Mouse (Mus musculus): ENCODE data around the gene Eif3l. TPM values are rescaled to one million over a fixed set of nuclear protein-coding genes. Genes with fewer than 3 reads are reported as not detected.
A peak's percentile ranks its signal among the peaks of the same experiment; 100 is the strongest.

Eif3l gene
- polyA plus RNA-seq, 1 experiment from 2014 or later = 238 TPM

DNA sequence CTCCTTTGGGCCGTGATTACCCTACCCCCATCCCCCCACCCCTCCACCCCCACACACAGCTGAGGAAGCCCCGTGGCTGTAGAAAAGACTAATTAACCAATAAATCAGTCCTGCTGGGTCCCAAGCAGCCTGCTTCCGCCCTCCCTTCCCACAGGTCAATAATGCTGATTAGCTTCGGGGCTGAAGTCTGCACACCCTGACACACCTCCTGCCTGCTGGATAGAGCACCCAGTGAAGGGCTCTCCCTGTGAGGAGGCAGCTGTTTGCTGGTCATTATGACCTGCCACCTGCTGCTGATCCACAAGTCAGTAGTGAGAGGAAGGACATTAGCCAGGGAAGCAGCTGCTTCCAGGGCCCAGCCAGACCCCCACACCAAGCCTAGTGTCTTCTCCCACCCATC, 30.1 kb upstream of the Eif3l start:
- H3K27ac ChIP-seq (ENCODE audit: low read length) = peak overlapping the region; percentile 83
- no peaks in the 10 kb centered on the region for H3K9me3 ChIP-seq (ENCODE audit: control insufficient read depth, low read length)
- peak; percentile 84 for ATAC-seq
- no peaks in the 10 kb centered on the region for H3K36me3 ChIP-seq (ENCODE audit: control insufficient read depth, insufficient read depth, low read length)
- H3K9ac ChIP-seq (ENCODE audit: low read depth, low read length) = peak overlapping the region; percentile 4; the same call in 1 of the 2 replicates
- H3K27me3 ChIP-seq (replicated peaks; ENCODE audit: control insufficient read depth, insufficient read depth, low read length) = peaks cover 15% of the 10 kb centered on the region
- peaks cover 26% of the 10 kb centered on the region for H3K4me1 ChIP-seq (ENCODE audit: control insufficient read depth, insufficient read depth, low read length)
- H3K4me2 ChIP-seq (ENCODE audit: low read depth, low read length) = no peak overlapping the region
- H3K4me3 ChIP-seq (ENCODE audit: low read length) = no peak overlapping the region
- 9% methylated on average over 4 of the region's 4 CpGs for WGBS

- Histone ChIP-seq H3K4me2 (ENCODE audit: low read depth, low read length) (no peak overlapping the region), H3K4me1 (ENCODE audit: control insufficient read depth, insufficient read depth, low read length) (peaks cover 29% of the 10 kb centered on the region), H3K36me3 (ENCODE audit: control insufficient read depth, insufficient read depth, low read length) (no peaks in the 10 kb centered on the region), H3K9me3 (ENCODE audit: control insufficient read depth, low read length) (no peaks in the 10 kb centered on the region), H3K9ac (ENCODE audit: low read depth, low read length) (peak overlapping the region; percentile 12; the same call in 1 of the 2 replicates), H3K4me3 (ENCODE audit: low read length) (no peak overlapping the region), H3K27ac (ENCODE audit: low read length) (no peak overlapping the region), H3K27me3 (replicated peaks; ENCODE audit: control insufficient read depth, insufficient read depth, low read length) (peaks cover 4% of the 10 kb centered on the region; the same call in 1 of the 2 replicates)
- 60% methylated on average over 4 of the region's 4 CpGs for WGBS
- no peak for ATAC-seq
These were observed 26.8 kb upstream of the Eif3l start for GRCm38 (mm10) chr15:79048186-79048585.

DNA sequence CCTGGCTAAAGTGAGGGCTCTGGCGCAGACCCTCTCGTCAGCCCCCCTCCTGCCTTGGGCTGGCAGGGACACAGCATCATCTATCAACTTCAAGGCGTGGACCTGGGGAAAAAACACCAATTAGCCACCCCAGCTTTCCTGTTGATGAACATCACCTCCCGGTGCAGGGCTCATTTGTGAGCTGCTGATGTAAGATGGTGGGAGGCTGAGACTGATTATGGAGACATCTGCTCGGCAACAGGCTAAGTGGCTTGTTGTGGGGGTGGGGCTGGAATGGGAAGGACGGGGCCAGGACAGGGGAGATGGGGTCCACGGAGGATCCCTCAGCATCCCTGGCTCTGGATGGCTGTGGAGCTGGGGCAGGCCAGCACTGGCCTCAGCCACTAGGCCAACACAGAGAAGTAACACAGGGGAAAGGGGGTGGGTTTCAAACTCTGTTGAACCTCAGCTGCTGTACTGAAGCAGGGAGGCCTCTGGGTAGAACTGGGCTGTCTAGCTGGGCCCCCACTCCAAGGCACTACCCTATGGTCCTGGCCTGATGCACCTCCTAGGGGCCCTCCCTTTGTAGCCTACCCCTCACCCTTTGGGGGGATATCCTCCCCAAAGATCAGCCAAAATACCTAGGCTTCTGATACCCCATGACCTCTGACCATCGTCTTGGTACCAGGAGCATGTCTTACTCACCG, 24.7 kb upstream of the Eif3l start:
- Histone ChIP-seq H3K4me2 (ENCODE audit: low read depth, low read length) (peak overlapping the region; percentile 17), H3K9me3 (ENCODE audit: control insufficient read depth, low read length) (no peaks in the 10 kb centered on the region), H3K9ac (ENCODE audit: low read depth, low read length) (peak overlapping the region; percentile 27), H3K36me3 (ENCODE audit: control insufficient read depth, insufficient read depth, low read length) (peaks cover 13% of the 10 kb centered on the region), H3K4me3 (ENCODE audit: low read length) (no peak overlapping the region), H3K27ac (ENCODE audit: low read length) (peak overlapping the region; percentile 96), H3K4me1 (ENCODE audit: control insufficient read depth, insufficient read depth, low read length) (peaks cover 24% of the 10 kb centered on the region), H3K27me3 (replicated peaks; ENCODE audit: control insufficient read depth, insufficient read depth, low read length) (no peaks in the 10 kb centered on the region)
- ATAC-seq = no peak
- WGBS = 51% methylated on average over 9 of the region's 9 CpGs

- 61% methylated on average over 2 of the region's 2 CpGs for WGBS
- H3K9me3 ChIP-seq (ENCODE audit: control insufficient read depth, low read length) = no peaks in the 10 kb centered on the region
- H3K27me3 ChIP-seq (replicated peaks; ENCODE audit: control insufficient read depth, insufficient read depth, low read length) = no peaks in the 10 kb centered on the region
- H3K4me1 ChIP-seq (ENCODE audit: control insufficient read depth, insufficient read depth, low read length) = peaks cover 24% of the 10 kb centered on the region
- H3K4me3 ChIP-seq (ENCODE audit: low read length) = peak overlapping the region; percentile 17
- H3K36me3 ChIP-seq (ENCODE audit: control insufficient read depth, insufficient read depth, low read length) = peaks cover 18% of the 10 kb centered on the region
- peak overlapping the region; percentile 96 for H3K27ac ChIP-seq (ENCODE audit: low read length)
- ATAC-seq = peak; percentile 61; the same call in 1 of the 2 replicates
- H3K4me2 ChIP-seq (ENCODE audit: low read depth, low read length) = peak overlapping the region; percentile 17
- H3K9ac ChIP-seq (ENCODE audit: low read depth, low read length) = peak overlapping the region; percentile 27
These were observed 24.0 kb upstream of the Eif3l start for GRCm38 (mm10) chr15:79050964-79051363.

DNA sequence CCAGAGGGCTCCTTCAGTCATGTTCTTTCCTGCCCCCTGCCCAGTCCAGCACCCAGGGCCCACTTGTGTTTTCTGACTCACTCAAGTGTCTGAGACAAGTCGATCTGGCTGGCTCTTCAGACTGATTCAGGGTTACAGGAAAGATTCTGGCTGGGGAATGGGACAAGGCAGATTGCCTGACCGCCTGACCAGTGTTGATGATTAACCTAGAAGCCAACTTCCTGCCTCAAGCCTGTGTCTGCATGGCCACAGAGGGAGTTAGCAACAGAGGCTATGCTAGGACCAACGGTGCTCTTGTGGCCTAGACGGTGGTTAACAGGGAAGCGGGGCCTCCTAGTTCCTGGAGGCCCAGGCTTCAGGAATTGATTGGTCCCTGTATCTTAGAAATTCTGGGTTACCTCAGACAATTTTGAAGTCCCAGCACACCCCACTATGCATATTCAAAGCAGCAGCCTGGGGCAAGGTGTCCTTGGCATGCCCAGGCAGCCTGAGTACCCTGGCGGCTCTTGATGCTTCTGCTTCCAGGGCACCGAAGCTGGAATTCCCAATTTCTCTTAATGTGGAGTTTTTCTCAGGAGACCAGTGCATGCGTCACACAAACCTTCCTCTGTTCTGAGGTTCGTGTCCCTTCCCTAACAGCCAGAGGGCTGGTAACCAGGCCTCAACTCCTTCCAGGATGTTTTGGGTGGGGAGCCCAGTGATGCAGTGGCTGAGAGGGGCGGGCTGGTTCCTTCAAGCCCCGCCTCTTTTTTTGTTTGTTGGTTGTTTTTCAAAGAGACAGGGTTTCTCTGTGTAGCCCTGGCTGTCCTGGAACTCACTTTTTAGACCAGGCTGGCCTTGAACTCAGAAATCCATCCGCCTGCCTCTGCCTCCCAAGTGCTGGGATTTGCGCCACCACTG, 23.3 kb upstream of the Eif3l start:
- H3K9ac ChIP-seq (ENCODE audit: low read depth, low read length) = peak overlapping the region; percentile 27
- H3K27ac ChIP-seq (ENCODE audit: low read length) = peak overlapping the region; percentile 96
- ATAC-seq = peak; percentile 87
- H3K4me3 ChIP-seq (ENCODE audit: low read length) = peak overlapping the region; percentile 17
- H3K4me2 ChIP-seq (ENCODE audit: low read depth, low read length) = peak overlapping the region; percentile 17
- no peaks in the 10 kb centered on the region for H3K9me3 ChIP-seq (ENCODE audit: control insufficient read depth, low read length)
- peaks cover 18% of the 10 kb centered on the region for H3K36me3 ChIP-seq (ENCODE audit: control insufficient read depth, insufficient read depth, low read length)
- no peaks in the 10 kb centered on the region for H3K27me3 ChIP-seq (replicated peaks; ENCODE audit: control insufficient read depth, insufficient read depth, low read length)
- H3K4me1 ChIP-seq (ENCODE audit: control insufficient read depth, insufficient read depth, low read length) = peaks cover 24% of the 10 kb centered on the region
- WGBS = 60% methylated on average over 13 of the region's 13 CpGs

DNA sequence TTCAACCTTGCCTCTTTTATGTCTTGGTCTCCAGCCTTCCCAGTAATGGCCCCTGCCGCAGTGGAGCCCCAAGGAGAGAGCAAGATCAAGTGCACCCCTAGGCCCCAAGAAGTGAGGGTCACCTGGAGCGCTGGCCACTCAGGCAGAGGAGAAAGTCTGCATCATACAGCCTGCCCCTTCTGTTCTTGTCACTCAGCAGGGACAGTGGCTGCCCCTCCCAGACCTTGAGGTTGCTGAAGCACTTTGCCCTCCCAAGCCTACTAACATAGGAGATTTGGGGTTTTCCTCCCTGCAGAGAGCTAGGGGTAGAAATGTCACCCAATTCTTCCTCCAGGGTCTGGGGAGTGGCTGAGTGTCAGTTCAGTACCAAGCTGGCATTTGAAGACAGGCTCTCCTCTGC, 22.6 kb upstream of the Eif3l start:
- no peak overlapping the region for H3K4me2 ChIP-seq (ENCODE audit: low read depth, low read length)
- no peaks in the 10 kb centered on the region for H3K9me3 ChIP-seq (ENCODE audit: control insufficient read depth, low read length)
- H3K9ac ChIP-seq (ENCODE audit: low read depth, low read length) = no peak overlapping the region
- no peaks in the 10 kb centered on the region for H3K27me3 ChIP-seq (replicated peaks; ENCODE audit: control insufficient read depth, insufficient read depth, low read length)
- no peak overlapping the region for H3K4me3 ChIP-seq (ENCODE audit: low read length)
- peaks cover 18% of the 10 kb centered on the region for H3K36me3 ChIP-seq (ENCODE audit: control insufficient read depth, insufficient read depth, low read length)
- WGBS = 69% methylated on average over 2 of the region's 2 CpGs
- no peak for ATAC-seq
- peak overlapping the region; percentile 96 for H3K27ac ChIP-seq (ENCODE audit: low read length)
- peaks cover 24% of the 10 kb centered on the region for H3K4me1 ChIP-seq (ENCODE audit: control insufficient read depth, insufficient read depth, low read length)

- 91% methylated on average over 7 of the region's 7 CpGs for WGBS
- Histone ChIP-seq H3K27me3 (replicated peaks; ENCODE audit: control insufficient read depth, insufficient read depth, low read length) (no peaks in the 10 kb centered on the region), H3K9me3 (ENCODE audit: control insufficient read depth, low read length) (no peaks in the 10 kb centered on the region), H3K4me3 (ENCODE audit: low read length) (no peak overlapping the region), H3K9ac (ENCODE audit: low read depth, low read length) (no peak overlapping the region), H3K4me1 (ENCODE audit: control insufficient read depth, insufficient read depth, low read length) (peaks cover 13% of the 10 kb centered on the region), H3K4me2 (ENCODE audit: low read depth, low read length) (no peak overlapping the region), H3K36me3 (ENCODE audit: control insufficient read depth, insufficient read depth, low read length) (peaks cover 27% of the 10 kb centered on the region), H3K27ac (ENCODE audit: low read length) (no peak overlapping the region)
- no peak for ATAC-seq
These were observed 18.4 kb upstream of the Eif3l start for GRCm38 (mm10) chr15:79056601-79057000.

DNA sequence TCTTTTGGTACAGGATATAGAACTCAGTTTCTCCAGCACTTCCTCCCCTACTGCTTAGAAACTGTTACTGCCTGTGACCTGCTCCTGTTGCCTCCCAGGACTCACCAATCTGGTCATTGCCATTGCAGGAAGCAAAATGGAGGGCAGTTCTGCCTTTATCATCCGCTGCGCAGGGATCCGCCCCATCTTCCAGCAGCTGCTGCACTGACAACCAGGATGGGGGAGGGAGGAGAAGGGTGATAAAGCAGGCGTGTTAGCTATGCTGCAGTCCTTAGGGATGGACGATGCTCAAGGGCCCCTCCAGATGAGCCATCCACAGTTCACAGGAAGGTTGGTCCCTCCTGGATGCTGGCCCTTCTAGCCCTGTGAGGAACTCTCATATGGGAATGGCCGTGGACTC, 17.1 kb upstream of the Eif3l start:
- no peak overlapping the region for H3K9ac ChIP-seq (ENCODE audit: low read depth, low read length)
- H3K4me1 ChIP-seq (ENCODE audit: control insufficient read depth, insufficient read depth, low read length) = peaks cover 3% of the 10 kb centered on the region; the same call in 1 of the 2 replicates
- no peak overlapping the region for H3K27ac ChIP-seq (ENCODE audit: low read length)
- WGBS = 82% methylated on average over 6 of the region's 6 CpGs
- H3K9me3 ChIP-seq (ENCODE audit: control insufficient read depth, low read length) = no peaks in the 10 kb centered on the region
- no peak overlapping the region for H3K4me3 ChIP-seq (ENCODE audit: low read length)
- H3K36me3 ChIP-seq (ENCODE audit: control insufficient read depth, insufficient read depth, low read length) = peaks cover 27% of the 10 kb centered on the region
- no peak overlapping the region for H3K4me2 ChIP-seq (ENCODE audit: low read depth, low read length)
- no peaks in the 10 kb centered on the region for H3K27me3 ChIP-seq (replicated peaks; ENCODE audit: control insufficient read depth, insufficient read depth, low read length)
- no peak for ATAC-seq

- Histone ChIP-seq H3K4me2 (ENCODE audit: low read depth, low read length) (no peak overlapping the region), H3K4me3 (ENCODE audit: low read length) (no peak overlapping the region), H3K9me3 (ENCODE audit: control insufficient read depth, low read length) (no peaks in the 10 kb centered on the region), H3K9ac (ENCODE audit: low read depth, low read length) (no peak overlapping the region), H3K4me1 (ENCODE audit: control insufficient read depth, insufficient read depth, low read length) (peaks cover 17% of the 10 kb centered on the region), H3K27ac (ENCODE audit: low read length) (no peak overlapping the region), H3K27me3 (replicated peaks; ENCODE audit: control insufficient read depth, insufficient read depth, low read length) (no peaks in the 10 kb centered on the region), H3K36me3 (ENCODE audit: control insufficient read depth, insufficient read depth, low read length) (peaks cover 9% of the 10 kb centered on the region; the same call in 1 of the 2 replicates)
- ATAC-seq = no peak
- 78% methylated on average over 14 of the region's 14 CpGs for WGBS
These were observed 14.0 kb upstream of the Eif3l start for GRCm38 (mm10) chr15:79060887-79061565.
